Mouse (Mus musculus): ENCODE measurements around the gene Pou5f2.

DNA sequence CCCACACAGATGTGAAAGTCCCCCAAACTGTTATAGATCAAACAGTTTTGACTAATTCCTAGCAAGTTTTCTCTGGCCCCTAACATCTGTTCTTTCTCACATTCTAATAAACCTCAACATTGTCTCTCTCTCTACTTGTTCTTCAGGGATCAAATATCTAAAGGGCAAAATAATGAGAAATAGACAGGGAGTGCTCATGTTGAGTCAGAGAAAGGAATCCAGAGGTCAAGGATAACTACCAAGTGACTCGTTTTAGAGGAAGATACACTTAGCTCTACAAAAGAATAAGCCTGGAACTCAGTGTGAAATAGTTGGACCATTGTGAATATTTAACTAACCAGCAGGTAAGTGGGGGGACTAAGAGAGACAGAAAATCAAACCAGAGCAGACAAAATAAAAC is 8.1 kb downstream of the Pou5f2 start:
- TF ChIP-seq CTCF (IDR thresholded peaks at IDR 0.05; ENCODE audit: control insufficient read depth, insufficient read depth, insufficient replicate concordance, low read depth, low read length) = no peak
- TF ChIP-seq POLR2A (IDR thresholded peaks at IDR 0.05; ENCODE audit: control insufficient read depth, low read depth, low read length) = no peak

Data from testis, adult 2 months (tissue).